Mouse (Mus musculus): ENCODE measurements around the gene Mpi. TPM values are rescaled to one million over a fixed set of nuclear protein-coding genes. Genes with fewer than 3 reads are reported as not detected.

The Mpi gene
- total and polyA plus RNA-seq, 3 experiments: 28.2 to 37.3 (median 28.6) TPM

GRCm38 (mm10) chr9:57520375-57521055 lies 32.0 kb downstream of the Mpi start:
- peaks cover 0 to 36% of the 10 kb centered on the region in 2 experiments; a peak in 2 of 4 replicates for H3K4me1 ChIP-seq (ENCODE audit: control insufficient read depth in 1 of 2, insufficient read depth in 2 of 2)
- H3K27me3 ChIP-seq (replicated peaks): no peaks in the 10 kb centered on the region
- dilution Hi-C loops (cut with MboI; ENCODE audit: extremely low pct_ligation_motif_present, extremely low pct_unique_long_range_greater_than_20kb, low sequenced_read_pairs): no loop called here
- peak overlapping the region; percentile 54 for H3K9ac ChIP-seq (ENCODE audit: insufficient read depth, low read depth)
- no peak overlapping the region for H3K27ac ChIP-seq (ENCODE audit: insufficient read depth, low read depth)
- peak overlapping the region; percentile 54; the same call in 1 of the 2 replicates for H3K4me2 ChIP-seq (ENCODE audit: insufficient read depth, low read depth, poor library complexity, severe bottlenecking)
- H3K79me2 ChIP-seq (replicated peaks; ENCODE audit: control insufficient read depth, extremely low read depth, insufficient read depth, poor library complexity, severe bottlenecking): peaks cover 38% of the 10 kb centered on the region
- peak; percentile 48 for TF ChIP-seq USF2 (conservative IDR thresholded peaks at IDR 0.05; ENCODE audit: low read depth, low read length)
- TF ChIP-seq ZMIZ1 (IDR thresholded peaks at IDR 0.05; ENCODE audit: low read depth, low read length): no peak
- peak; percentile 22; the same call in 1 of the 2 replicates for TF ChIP-seq ZNF384 (IDR thresholded peaks at IDR 0.05; ENCODE audit: low read depth, low read length)
- TF ChIP-seq MAZ (IDR thresholded peaks at IDR 0.05; ENCODE audit: low read depth, low read length): no peak
- TF ChIP-seq UBTF (IDR thresholded peaks at IDR 0.05; ENCODE audit: low read depth, low read length): no peak
- no peak for TF ChIP-seq SMC3 (IDR thresholded peaks at IDR 0.05; ENCODE audit: low read depth, low read length)
- no peak for TF ChIP-seq SIN3A (IDR thresholded peaks at IDR 0.05; ENCODE audit: low read length)
- TF ChIP-seq ETS1 (conservative IDR thresholded peaks at IDR 0.05; ENCODE audit: low read depth, low read length): no peak
- no peak for TF ChIP-seq ELF1 (IDR thresholded peaks at IDR 0.05; ENCODE audit: low read depth, low read length)
- TF ChIP-seq JUN (IDR thresholded peaks at IDR 0.05; ENCODE audit: insufficient read depth, low read depth, low read length): no peak
- TF ChIP-seq RCOR1 (conservative IDR thresholded peaks at IDR 0.05; ENCODE audit: low read depth, low read length): no peak
- no peak for TF ChIP-seq KAT2A (IDR thresholded peaks at IDR 0.05; ENCODE audit: insufficient replicate concordance, low read length)
- TF ChIP-seq CTCF (conservative IDR thresholded peaks at IDR 0.05 in 1 of 2, IDR thresholded peaks at IDR 0.05 in 1 of 2; ENCODE audit: low read depth in 2 of 2, low read length in 2 of 2): 0 out of 4 replicates have a peak, but pooled peaks of 1 of the 2 experiments have one; percentile 5
- no peak for TF ChIP-seq E2F4 (IDR thresholded peaks at IDR 0.05; ENCODE audit: insufficient replicate concordance, low read depth, low read length)
- TF ChIP-seq CHD2 (IDR thresholded peaks at IDR 0.05; ENCODE audit: low read length): no peak
- peak; percentile 36 for TF ChIP-seq USF1 (IDR thresholded peaks at IDR 0.05; ENCODE audit: low read depth, low read length)
- TF ChIP-seq IRF4 (IDR thresholded peaks at IDR 0.05; ENCODE audit: low read depth, low read length): no peak
- TF ChIP-seq EP300 (IDR thresholded peaks at IDR 0.05; ENCODE audit: low read length): no peak
- no peak for TF ChIP-seq JUND (conservative IDR thresholded peaks at IDR 0.05; ENCODE audit: low read depth, low read length)
- H3K36me3 ChIP-seq (replicated peaks in 1 of 2; ENCODE audit: control insufficient read depth in 1 of 2, insufficient read depth in 1 of 2, low read length in 1 of 2): peaks cover 0 to 7% of the 10 kb centered on the region in 2 experiments
- peak overlapping the region; percentile 88 to 99 (median 89) for H3K4me3 ChIP-seq (replicated peaks in 1 of 3; ENCODE audit: low read depth in 2 of 3, low read length in 2 of 3, poor library complexity in 1 of 3)
- no peaks in the 10 kb centered on the region for H3K9me3 ChIP-seq (replicated peaks; ENCODE audit: low read length)
- DNase-seq (ENCODE audit: extremely low read depth): no peak
- in situ Hi-C loops (cut with MboI; ENCODE audit: low pct_ligation_motif_present, low pct_unique_long_range_greater_than_20kb, low sequenced_read_pairs): loop anchor here (5.0 kb wide), 1 partner anchor 132 kb away; the partner anchor contains the start of gene Csk

DNA sequence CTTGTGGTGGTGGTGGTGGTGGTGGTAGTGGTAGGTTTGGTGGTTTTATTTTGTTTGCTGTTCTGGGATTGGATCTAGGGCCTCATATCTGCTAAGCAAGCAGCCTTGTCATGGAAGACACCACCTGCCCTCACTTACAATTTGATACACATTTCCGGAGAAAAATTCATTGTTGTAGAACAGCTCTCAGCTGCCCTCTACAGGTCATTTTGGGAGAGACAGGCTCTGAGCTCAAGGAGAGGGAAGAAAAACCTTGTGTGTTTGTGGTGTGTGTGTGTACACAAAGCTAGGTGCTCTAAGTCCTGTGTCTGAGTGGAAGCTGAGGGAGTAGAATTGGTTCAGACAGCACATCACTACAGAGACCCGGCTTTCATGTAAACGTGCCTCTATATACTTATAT lies 35.5 kb downstream of the Mpi start:
- dilution Hi-C loops (cut with MboI; ENCODE audit: extremely low pct_ligation_motif_present, extremely low pct_unique_long_range_greater_than_20kb, low sequenced_read_pairs): no loop called here
- peaks cover 0 to 2% of the 10 kb centered on the region in 2 experiments for H3K36me3 ChIP-seq (replicated peaks in 1 of 2; ENCODE audit: control insufficient read depth in 1 of 2, insufficient read depth in 1 of 2, low read length in 1 of 2)
- TF ChIP-seq CTCF (conservative IDR thresholded peaks at IDR 0.05 in 1 of 2, IDR thresholded peaks at IDR 0.05 in 1 of 2; ENCODE audit: low read depth in 2 of 2, low read length in 2 of 2) (peak; percentile 79 to 89), MXI1 (IDR thresholded peaks at IDR 0.05; ENCODE audit: low read depth, low read length) (no peak), HCFC1 (IDR thresholded peaks at IDR 0.05; ENCODE audit: low read depth, low read length) (0 out of 2 replicates have a peak, but pooled peaks have one; percentile 14), SMC3 (IDR thresholded peaks at IDR 0.05; ENCODE audit: low read depth, low read length) (peak; percentile 69), ELF1 (IDR thresholded peaks at IDR 0.05; ENCODE audit: low read depth, low read length) (peak; percentile 23; the same call in 1 of the 2 replicates), ETS1 (conservative IDR thresholded peaks at IDR 0.05; ENCODE audit: low read depth, low read length) (no peak), RAD21 (IDR thresholded peaks at IDR 0.05; ENCODE audit: low read depth, low read length) (peak; percentile 74), UBTF (IDR thresholded peaks at IDR 0.05; ENCODE audit: low read depth, low read length) (no peak), CHD1 (IDR thresholded peaks at IDR 0.05; ENCODE audit: low read depth, low read length) (no peak), NELFE (IDR thresholded peaks at IDR 0.05; ENCODE audit: low read depth, low read length) (peak; percentile 22; the same call in 1 of the 2 replicates), ZC3H11A (IDR thresholded peaks at IDR 0.05; ENCODE audit: low read depth, low read length) (no peak)
- no peak overlapping the region for H3K4me3 ChIP-seq (replicated peaks in 1 of 3; ENCODE audit: low read depth in 2 of 3, low read length in 2 of 3, poor library complexity in 1 of 3)
- no peak overlapping the region for H3K9ac ChIP-seq (ENCODE audit: insufficient read depth, low read depth)
- no peaks in the 10 kb centered on the region for H3K27me3 ChIP-seq (replicated peaks)
- H3K4me2 ChIP-seq (ENCODE audit: insufficient read depth, low read depth, poor library complexity, severe bottlenecking): no peak overlapping the region
- peaks cover 0 to 8% of the 10 kb centered on the region in 2 experiments; a peak in 1 of 4 replicates for H3K4me1 ChIP-seq (ENCODE audit: control insufficient read depth in 1 of 2, insufficient read depth in 2 of 2)
- DNase-seq (ENCODE audit: extremely low read depth): peak; percentile 78
- in situ Hi-C loops (cut with MboI; ENCODE audit: low pct_ligation_motif_present, low pct_unique_long_range_greater_than_20kb, low sequenced_read_pairs): no loop called here
- peaks cover 7% of the 10 kb centered on the region for H3K79me2 ChIP-seq (replicated peaks; ENCODE audit: control insufficient read depth, extremely low read depth, insufficient read depth, poor library complexity, severe bottlenecking)
- no peaks in the 10 kb centered on the region for H3K9me3 ChIP-seq (replicated peaks; ENCODE audit: low read length)
- no peak overlapping the region for H3K27ac ChIP-seq (ENCODE audit: insufficient read depth, low read depth)
